Mouse (Mus musculus) heart, postnatal 0 days (tissue): ENCODE data around the gene Get4. TPM values are rescaled to one million over a fixed set of nuclear protein-coding genes. Genes with fewer than 3 reads are reported as not detected.

Experiments
- ATAC-seq: fragments of 200-750 bp; cut with Nextera tagmentation; 2 replicates; pipeline ENCODE4 v1.8.0; 2017; ENCODE audit warnings: low read depth, moderate number of reproducible peaks, moderate library complexity; ENCODE audit not compliant: insufficient read depth
- DNase-seq: peaks from one replicate; pipeline ENCODE4 v3.0.0-alpha.2; 2016; ENCODE audit warnings: low spot score
- H3K27ac ChIP-seq: fragments of 300-500 bp; sonication (generic); 2 replicates; pipeline ENCODE4 v1.5.1; 2014; ENCODE audit warnings: low read depth, mild to moderate bottlenecking
- H3K27me3 ChIP-seq: fragments of 300-500 bp; sonication (generic); 2 replicates; pipeline ENCODE4 v1.6.1; 2014; ENCODE audit warnings: low read length, mixed read lengths; ENCODE audit not compliant: control insufficient read depth, insufficient read depth
- H3K36me3 ChIP-seq: fragments of 300-500 bp; sonication (generic); replicated peaks from 2 replicates; pipeline ENCODE4 v1.6.1; 2014; ENCODE audit warnings: low read length, mixed read lengths; ENCODE audit not compliant: control insufficient read depth, insufficient read depth
- H3K4me1 ChIP-seq: fragments of 300-500 bp; sonication (generic); 2 replicates; pipeline ENCODE4 v1.6.1; 2014; ENCODE audit warnings: antibody characterized with exemption; ENCODE audit not compliant: control insufficient read depth, insufficient read depth
- H3K4me2 ChIP-seq: fragments of 300-500 bp; sonication (generic); 2 replicates; pipeline ENCODE4 v1.6.1; 2014; ENCODE audit warnings: low read depth, mild to moderate bottlenecking, low read length, moderate library complexity
- H3K4me3 ChIP-seq: fragments of 300-500 bp; sonication (generic); 2 replicates; pipeline ENCODE4 v1.5.1; 2014; ENCODE audit warnings: low read depth, low read length
- H3K9ac ChIP-seq: fragments of 300-500 bp; sonication (generic); replicated peaks from 2 replicates; pipeline ENCODE4 v1.6.1; 2014; ENCODE audit warnings: low read depth, low read length, mixed read lengths
- H3K9me3 ChIP-seq: fragments of 300-500 bp; sonication (generic); replicated peaks from 2 replicates; pipeline ENCODE4 v1.6.1; 2016; ENCODE audit warnings: low read length; ENCODE audit not compliant: control insufficient read depth
- CTCF ChIP-seq: IDR thresholded peaks from 2 replicates; pipeline ENCODE4 v1.5.1; 2016; ENCODE audit warnings: antibody characterized with exemption, control low read depth, low read depth
- EP300 ChIP-seq: IDR thresholded peaks from 2 replicates; pipeline ENCODE4 v1.6.1; 2016; ENCODE audit warnings: antibody characterized with exemption, low read depth
- WGBS: fragments of 180-500 bp; shearing (Covaris S2); extraction: QIAGEN DNeasy Blood & Tissue Kit; methylation state at CpG from one replicate; pipeline ENCODE4 v1.1.7; 2014; 5-methylcytosine and 5-hydroxymethylcytosine counted together
- polyA plus RNA-seq: library from polyadenylated mRNA; unstranded; fragments of >200 nt; fragmentation: Nextera tagmentation; extraction: Ambion mirVana; gene quantifications from 2 replicates; pipeline ENCODE4 v1.2.1, GENCODE M21; 2015
- total RNA-seq: library from RNA; depleted of rRNA; stranded (reverse); fragments of >200 nt; gene quantifications from 2 replicates; pipeline ENCODE4 v1.2.3, GENCODE M21; 2014; ENCODE audit warnings: low replicate concordance

The Get4 gene
- total and polyA plus RNA-seq, 2 experiments from 2014 or later = 61.6 to 153 TPM

DNA sequence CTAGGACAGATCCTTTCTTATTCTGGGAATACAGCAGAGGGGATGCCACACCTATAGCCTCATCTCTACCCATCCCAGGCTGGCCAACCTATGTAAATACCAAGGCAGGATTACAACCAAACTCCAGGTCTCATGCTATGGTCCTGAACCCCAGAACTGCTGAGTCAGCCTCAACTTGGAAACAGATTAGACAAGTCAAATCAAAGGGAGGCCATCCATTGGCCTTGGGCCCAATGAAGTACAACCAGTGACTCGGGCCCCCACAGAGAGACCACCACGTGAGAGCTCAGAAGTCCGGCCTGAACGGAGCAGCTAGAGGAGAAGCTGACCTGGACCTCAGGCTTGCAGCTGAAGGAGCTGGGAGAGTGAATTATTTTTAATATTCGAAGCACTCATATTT lies 45.6 kb downstream of the Get4 start:
- H3K4me1 ChIP-seq = no peaks in the 10 kb centered on the region
- H3K4me2 ChIP-seq = no peak overlapping the region
- H3K27me3 ChIP-seq = 0 out of 2 replicates have a peak, but pooled peaks cover 4% of the 10 kb centered on the region
- DNase-seq = no peak
- no peak overlapping the region for H3K9ac ChIP-seq
- no peaks in the 10 kb centered on the region for H3K9me3 ChIP-seq
- H3K4me3 ChIP-seq = no peak overlapping the region
- TF ChIP-seq EP300 (no peak), CTCF (no peak)
- no peaks in the 10 kb centered on the region for H3K36me3 ChIP-seq
- no peak overlapping the region for H3K27ac ChIP-seq
- WGBS = 79% methylated on average over 5 of the region's 5 CpGs
- no peak for ATAC-seq

DNA sequence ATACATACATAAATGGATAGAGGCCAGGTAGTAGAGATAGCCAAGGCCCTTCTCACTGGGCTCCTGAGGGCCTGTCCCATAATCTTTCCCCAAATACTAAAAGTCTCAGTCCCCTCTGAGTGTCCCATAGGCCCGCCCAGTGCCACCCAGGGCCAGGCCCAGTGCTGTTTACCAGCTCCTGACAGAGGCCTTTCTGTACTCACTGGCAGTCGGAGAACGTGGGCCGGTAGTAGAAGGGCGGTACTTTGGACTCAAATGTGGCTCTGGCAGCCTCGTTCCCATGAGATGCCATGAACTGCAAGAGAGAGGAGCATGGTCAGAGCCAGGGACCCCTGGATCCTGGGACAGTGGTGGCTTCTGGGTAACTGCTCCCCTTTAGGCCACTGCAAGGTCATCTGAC lies 50.0 kb downstream of the Get4 start:
- H3K9me3 ChIP-seq = no peaks in the 10 kb centered on the region
- H3K4me3 ChIP-seq = no peak overlapping the region
- ATAC-seq (no peak), DNase-seq (no peak)
- no peaks in the 10 kb centered on the region for H3K4me1 ChIP-seq
- H3K9ac ChIP-seq = no peak overlapping the region
- 81% methylated on average over 6 of the region's 6 CpGs for WGBS
- 0 out of 2 replicates have a peak, but pooled peaks cover 4% of the 10 kb centered on the region for H3K27me3 ChIP-seq
- no peak overlapping the region for H3K27ac ChIP-seq
- TF ChIP-seq EP300 = no peak
- TF ChIP-seq CTCF = no peak
- H3K36me3 ChIP-seq = no peaks in the 10 kb centered on the region
- H3K4me2 ChIP-seq = no peak overlapping the region

- no peak overlapping the region for H3K27ac ChIP-seq
- H3K9me3 ChIP-seq = no peaks in the 10 kb centered on the region
- no peaks in the 10 kb centered on the region for H3K36me3 ChIP-seq
- no peaks in the 10 kb centered on the region for H3K4me1 ChIP-seq
- H3K4me3 ChIP-seq = no peak overlapping the region
- H3K9ac ChIP-seq = no peak overlapping the region
- no peak for DNase-seq
- no peak for ATAC-seq
- H3K4me2 ChIP-seq = no peak overlapping the region
- 80% methylated on average over 9 of the region's 9 CpGs for WGBS
- 0 out of 2 replicates have a peak, but pooled peaks cover 4% of the 10 kb centered on the region for H3K27me3 ChIP-seq
- no peak for TF ChIP-seq EP300
- no peak for TF ChIP-seq CTCF
Measured at GRCm38 (mm10) chr5:139303646-139304061, 51.5 kb downstream of the Get4 start.

DNA sequence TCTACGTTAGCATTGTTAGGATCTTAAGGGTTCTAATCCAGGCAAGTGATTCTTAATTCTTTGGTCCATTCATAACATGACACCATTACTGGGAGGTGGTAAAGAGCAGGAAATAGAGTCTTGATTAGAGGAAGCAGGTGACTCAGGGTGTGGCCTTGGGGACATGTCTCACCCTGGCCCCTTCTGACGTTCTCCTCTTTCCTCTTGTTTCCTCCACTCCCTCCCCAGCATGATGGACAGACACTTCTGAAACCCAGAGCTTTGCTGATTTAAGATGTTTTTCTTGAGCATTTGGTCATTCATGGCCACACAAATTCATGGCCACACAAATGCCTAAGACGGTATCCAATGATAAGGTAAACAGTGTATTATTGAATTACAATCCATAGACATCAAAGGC lies 57.8 kb downstream of the Get4 start:
- 75% methylated on average over 3 of the region's 3 CpGs for whole genome bisulfite sequencing
- Histone ChIP-seq H3K4me2 (no peak overlapping the region), H3K27me3 (no peaks in the 10 kb centered on the region), H3K36me3 (no peaks in the 10 kb centered on the region), H3K4me3 (no peak overlapping the region), H3K27ac (no peak overlapping the region), H3K4me1 (no peaks in the 10 kb centered on the region), H3K9ac (no peak overlapping the region), H3K9me3 (no peaks in the 10 kb centered on the region)
- TF ChIP-seq CTCF = no peak
- no peak for TF ChIP-seq EP300
- DNase-seq (no peak), ATAC-seq (no peak)

GRCm38 (mm10) chr5:139310477-139310876 lies 58.4 kb downstream of the Get4 start:
- TF ChIP-seq CTCF (no peak), EP300 (no peak)
- no peak for ATAC-seq
- no peak for DNase-seq

DNA sequence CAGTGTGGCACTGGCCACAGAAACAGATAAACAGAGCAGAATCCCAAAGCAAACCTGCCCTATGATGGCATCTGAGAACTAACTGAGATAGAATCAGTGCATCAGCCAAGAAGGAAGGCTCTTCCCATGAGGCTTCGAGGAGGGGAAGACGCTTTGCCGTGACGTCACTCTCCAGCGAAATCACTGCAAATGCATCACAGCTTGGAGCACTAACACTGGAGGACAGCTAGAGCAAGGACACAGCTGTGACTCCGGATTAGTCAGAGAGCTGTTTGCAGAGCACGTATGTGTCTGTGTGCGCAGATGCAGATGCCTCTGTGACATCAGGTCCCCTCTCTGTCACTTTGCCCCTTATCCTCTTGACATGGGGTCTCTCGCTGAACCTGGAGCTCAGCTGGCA lies 59.7 kb downstream of the Get4 start:
- Histone ChIP-seq H3K27me3 (no peaks in the 10 kb centered on the region), H3K9ac (no peak overlapping the region), H3K4me2 (no peak overlapping the region), H3K27ac (no peak overlapping the region), H3K4me1 (no peaks in the 10 kb centered on the region), H3K9me3 (no peaks in the 10 kb centered on the region), H3K4me3 (no peak overlapping the region), H3K36me3 (no peaks in the 10 kb centered on the region)
- no peak for ATAC-seq
- TF ChIP-seq EP300 = no peak
- no peak for TF ChIP-seq CTCF
- no peak for DNase-seq
- WGBS = 81% methylated on average over 9 of the region's 9 CpGs

More at GRCm38 (mm10) chr5:139310477-139310876, 58.4 kb downstream of the Get4 start:
- no peaks in the 10 kb centered on the region for H3K4me1 ChIP-seq
- 82% methylated on average over 4 of the region's 4 CpGs for WGBS
- no peaks in the 10 kb centered on the region for H3K27me3 ChIP-seq
- H3K9ac ChIP-seq = no peak overlapping the region
- H3K36me3 ChIP-seq = no peaks in the 10 kb centered on the region
- no peaks in the 10 kb centered on the region for H3K9me3 ChIP-seq
- H3K4me2 ChIP-seq = no peak overlapping the region
- no peak overlapping the region for H3K27ac ChIP-seq
- no peak overlapping the region for H3K4me3 ChIP-seq
